Mouse (Mus musculus): ENCODE results near the gene Atxn1.

Atxn1 gene

DNA sequence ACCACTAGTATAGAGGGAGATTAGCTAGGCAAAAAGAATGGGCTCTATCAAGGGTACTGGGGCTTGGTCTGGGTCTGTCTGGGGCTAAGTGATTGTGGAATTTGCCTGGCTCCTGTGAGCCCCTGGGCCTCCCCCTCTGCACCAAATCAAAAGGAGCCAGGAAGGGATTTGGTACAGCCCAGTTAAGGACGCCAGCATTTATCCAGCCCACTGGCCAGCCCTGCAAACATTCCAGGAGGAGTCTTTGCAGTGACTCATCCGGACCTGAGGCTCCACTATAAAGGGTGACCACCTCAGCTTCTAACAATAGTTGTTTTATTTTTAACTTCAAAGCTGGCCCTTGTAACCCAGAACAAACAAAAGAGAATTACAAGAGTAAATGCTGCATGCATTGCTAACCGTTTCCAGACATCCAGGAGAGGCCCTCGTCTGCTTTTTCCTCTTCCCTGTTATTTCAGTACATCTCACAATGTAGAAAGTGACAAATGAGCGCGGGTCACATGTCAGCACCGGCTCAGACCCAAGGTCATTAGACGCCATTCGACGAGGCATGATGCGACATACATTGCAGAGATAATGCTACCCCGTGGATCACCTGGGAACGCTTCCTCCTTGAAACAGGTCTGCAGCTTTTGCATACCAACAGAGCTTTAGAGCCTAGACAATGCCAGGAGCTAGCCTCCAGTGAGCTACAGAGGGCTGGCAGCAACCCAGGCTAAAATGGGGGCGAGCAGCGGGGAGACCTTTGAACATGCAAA is 144.2 kb downstream of the Atxn1 start:
- no peak for DNase-seq

GRCm38 (mm10) chr13:45816670-45817069 is 148.1 kb downstream of the Atxn1 start:
- DNase-seq: no peak

DNA sequence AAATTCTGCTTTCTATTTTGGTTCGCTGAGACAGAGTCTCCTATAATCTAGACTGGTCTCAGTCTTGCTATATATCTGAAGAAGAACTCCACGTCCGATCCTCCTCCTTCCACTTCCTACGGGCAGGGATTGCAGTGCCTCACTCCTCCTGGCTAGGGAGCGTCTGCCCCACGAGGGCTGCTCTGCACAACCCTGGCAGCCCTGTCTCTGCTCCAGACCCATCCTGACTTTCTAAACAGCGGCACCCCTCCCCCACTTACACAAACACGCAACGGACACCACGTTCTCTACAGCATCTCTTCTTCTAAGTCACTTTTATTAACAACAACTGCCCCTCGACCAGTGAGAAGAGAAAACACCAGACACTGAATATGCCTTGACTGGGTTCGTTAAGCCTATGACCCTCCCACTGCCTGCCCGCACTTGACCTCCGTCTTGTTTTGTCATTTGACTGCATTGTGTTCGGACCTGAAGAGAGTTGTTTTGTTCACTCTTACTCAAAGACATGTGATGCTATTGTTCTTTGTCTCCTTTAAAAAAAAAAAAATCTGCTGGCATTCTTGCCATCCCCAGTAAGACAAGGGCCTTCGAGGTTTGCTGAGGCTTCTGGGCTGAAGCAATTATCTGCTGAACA is 154.9 kb downstream of the Atxn1 start:
- no peak for DNase-seq

DNA sequence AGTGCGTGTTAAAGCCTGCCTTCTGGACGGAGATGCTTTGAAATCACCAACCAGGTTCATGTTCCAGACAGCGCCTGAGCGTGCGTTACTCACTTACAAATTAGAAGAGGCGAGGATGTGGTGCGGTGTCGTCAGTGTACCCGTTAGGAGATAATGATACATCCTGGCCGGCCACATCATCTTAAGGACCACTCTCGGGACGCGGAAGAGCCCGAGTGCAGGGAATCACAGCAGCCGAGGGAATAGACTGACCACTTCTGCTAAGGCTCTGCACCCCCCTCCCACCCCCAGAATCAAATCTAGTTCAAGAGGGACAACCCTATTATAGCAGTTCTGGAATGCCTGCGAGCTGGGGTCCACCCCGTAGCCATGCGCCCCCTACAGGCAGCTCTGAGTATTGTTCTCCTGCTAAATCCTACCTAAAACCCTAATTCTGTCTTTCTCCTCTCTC is 157.2 kb downstream of the Atxn1 start:
- DNase-seq: peak; percentile 75

DNA sequence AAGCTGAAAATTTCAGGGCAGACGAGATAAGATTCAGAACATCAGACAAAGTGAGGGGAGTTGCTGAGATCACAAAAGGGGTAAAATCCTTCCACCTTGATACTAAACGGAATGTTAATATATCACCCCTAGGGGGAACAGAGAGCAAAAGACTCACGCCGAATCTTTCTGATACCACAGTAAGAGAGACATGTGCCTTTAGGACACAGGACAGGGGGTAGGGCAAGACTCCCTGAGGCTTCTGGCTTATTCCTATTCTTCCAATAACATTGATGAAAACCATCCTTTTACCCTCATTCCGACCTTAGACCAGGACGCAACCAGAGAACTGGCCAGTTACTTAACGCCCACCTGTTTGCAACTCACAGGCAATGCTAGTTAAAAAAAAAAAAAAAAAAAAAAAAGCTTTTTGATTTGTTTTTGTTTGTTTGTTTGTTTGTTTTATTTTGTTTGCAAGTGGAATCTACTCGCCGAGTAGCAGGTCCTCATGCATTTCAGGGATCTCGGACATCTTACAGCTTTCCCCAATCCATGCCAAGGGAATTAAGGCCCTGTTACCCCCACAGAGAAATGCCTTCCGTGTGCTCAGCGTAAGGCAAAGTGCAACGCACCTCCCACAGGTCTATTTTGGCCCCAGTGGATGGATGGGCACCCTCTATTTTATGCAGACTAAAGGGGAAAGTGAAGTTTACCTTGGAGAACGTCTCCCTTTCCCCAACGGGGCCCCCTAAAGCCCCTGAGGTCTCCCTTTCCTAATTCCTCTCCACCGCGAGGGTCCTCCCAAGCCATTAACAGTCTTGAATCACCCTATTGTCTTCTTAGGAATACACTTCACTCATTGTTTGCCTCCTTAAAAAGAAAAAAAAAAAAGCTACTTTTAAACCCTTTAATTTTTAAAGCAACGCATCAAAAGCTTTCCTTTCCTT is 157.9 kb downstream of the Atxn1 start:
- DNase-seq: no peak

DNA sequence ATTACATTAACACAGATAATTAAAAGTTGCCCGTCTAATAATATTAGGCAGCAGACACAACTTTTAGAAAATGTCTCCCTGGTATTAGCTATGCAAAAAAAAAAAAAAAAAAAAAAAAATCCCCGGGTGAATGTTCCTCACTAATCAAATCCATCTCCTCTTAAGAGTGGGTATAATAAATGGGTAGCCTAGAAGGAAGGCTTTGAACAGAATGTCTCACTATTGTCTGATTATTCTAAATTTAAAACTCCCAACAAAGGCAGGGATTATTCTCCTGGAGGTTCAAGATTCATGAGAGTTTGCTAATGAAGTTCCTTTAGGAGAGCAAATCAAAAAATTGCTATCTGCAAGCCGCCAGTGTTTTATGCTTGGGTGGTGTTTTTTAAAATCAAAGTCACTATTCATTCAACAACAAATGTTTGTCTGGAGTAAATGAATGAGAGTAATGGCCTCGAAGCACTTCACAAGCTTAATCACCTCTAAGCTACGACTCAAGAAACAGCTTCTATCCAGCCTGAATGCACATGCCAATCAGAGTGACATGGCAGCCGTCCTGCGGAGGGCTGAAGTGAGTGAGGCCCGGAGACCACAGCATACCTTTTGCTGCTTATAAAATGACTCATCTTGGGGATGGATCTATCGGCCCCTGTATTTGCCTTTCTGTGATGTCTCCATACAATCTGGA is 158.8 kb downstream of the Atxn1 start:
- no peak for DNase-seq

DNA sequence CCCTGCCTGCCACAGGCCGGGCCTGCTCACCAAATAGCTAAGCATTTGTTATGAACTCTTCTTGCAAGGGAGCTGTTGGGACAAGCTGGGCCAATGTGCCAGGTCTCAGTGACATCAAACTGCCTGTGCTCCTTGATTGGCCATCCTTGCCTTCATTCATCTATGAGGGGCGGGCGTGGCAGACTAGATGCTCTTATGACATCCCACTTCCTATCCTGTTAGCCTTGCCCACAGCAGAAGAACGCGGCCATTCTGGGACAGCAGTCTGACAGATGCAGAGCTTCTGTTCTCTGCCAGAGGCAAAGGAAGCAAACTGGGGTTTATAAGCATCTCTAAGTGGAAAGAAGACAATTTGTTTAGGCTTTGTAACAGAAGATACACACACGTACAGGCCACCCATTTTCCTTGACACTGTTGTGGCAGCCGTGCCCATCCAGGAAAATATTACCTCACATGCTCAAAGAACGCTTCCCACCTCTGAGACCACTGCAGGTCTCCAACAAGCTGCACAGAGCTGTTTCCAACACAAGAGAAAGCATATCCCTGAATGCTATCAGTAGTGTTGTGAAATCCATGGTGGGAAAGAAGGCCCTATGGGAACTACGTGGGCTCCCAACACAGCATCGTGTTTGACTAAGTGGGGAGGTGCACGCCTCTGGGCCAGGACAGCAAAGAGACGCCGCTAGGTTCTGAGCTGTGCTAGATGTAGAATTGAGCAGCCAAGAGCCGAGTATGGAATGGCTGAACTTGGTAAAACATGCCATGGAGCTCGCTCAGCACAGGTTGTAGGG is 162.0 kb downstream of the Atxn1 start:
- no peak for DNase-seq

- DNase-seq: no peak
Observed at GRCm38 (mm10) chr13:45798248-45798647, 166.6 kb downstream of the Atxn1 start.

DNA sequence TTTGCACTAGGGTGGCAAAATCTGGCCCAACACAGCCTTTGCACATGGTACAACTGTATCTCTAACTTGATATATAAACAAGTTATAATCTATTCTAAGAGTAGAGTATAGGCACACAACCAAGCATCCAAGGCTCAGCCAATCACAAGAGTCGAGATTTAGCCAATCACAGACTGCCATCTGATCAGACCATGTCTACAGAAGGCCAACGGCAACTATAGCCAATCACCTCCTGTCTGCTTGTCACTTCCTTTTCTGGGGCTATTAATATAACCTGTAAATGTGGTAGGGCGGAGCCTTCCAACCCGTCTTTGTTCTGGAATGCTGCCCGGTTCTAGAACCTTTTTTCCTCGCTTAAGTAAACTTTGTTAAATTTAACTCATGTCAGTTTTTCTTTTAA is 167.1 kb downstream of the Atxn1 start:
- no peak for DNase-seq

GRCm38 (mm10) chr13:45796286-45796685 is 168.5 kb downstream of the Atxn1 start:
- no peak for DNase-seq

- DNase-seq: no peak
Observed at GRCm38 (mm10) chr13:45793796-45794195, 171.0 kb downstream of the Atxn1 start.

DNA sequence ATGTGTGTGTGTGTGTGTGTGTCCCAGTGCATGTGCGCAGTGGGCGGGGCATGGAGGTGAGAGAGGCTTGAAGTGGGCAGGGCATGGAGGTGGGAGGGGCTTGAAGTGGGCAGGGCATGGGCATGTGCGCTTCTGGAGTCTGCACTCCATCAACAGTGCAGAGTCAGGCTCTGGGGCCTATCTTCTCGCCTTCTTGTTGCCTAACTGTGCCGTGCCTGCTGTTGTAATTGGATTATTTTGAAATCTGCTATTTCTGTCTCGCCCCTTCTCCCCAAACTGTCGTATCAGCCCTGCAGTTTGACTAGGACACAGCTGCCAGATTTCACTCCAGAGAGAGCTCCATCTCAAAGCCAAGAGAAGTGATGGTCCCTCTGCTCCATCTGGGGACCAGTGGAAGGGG is 178.4 kb downstream of the Atxn1 start:
- DNase-seq: no peak

GRCm38 (mm10) chr13:45783681-45784080 is 181.1 kb downstream of the Atxn1 start:
- DNase-seq: peak; percentile 64

DNA sequence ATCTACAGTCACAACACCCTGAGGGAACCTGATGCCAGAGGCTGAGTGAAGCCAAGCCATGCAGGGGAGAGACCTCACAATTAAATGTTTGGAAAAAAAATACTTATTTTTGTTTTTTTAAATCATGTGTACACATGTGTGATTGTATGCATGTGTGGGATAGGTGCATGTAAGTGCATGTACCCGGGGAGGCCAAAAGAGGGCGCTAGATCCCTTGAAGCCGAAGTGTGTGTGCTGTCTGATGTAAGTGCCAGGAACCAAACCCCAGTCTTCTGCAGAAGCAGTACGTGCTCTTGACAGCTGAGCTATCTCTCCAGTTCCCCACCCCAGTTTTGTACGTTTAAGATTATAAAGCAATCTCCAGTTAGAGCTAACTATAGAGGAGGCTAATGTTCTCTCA is 186.1 kb downstream of the Atxn1 start:
- DNase-seq: no peak

DNA sequence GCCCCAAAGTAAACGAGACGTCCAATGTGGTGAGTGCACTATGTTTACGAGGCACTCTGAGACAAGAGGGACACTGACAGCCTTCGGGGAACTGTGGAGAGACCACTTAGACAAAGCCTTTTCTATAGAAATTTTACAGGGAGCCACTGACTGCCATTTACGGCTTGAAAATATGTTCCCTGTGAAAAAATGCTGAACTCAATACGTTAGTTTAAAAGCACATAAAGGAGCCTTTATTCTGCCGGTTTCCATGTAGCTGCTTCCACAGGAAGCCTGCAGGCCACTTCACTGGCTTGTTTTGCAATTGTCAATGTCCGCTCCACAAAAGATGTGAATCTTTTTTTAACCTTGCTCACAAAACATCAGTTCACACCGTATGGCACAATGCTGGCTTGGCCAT is 186.6 kb downstream of the Atxn1 start:
- DNase-seq: no peak

- no peak for DNase-seq
Observed at GRCm38 (mm10) chr13:45775516-45775915, 189.3 kb downstream of the Atxn1 start.

- no peak for DNase-seq
Observed at GRCm38 (mm10) chr13:45773381-45774168, 191.2 kb downstream of the Atxn1 start.

- peak; percentile 63 for DNase-seq
Observed at GRCm38 (mm10) chr13:45769757-45770156, 195.1 kb downstream of the Atxn1 start.

DNA sequence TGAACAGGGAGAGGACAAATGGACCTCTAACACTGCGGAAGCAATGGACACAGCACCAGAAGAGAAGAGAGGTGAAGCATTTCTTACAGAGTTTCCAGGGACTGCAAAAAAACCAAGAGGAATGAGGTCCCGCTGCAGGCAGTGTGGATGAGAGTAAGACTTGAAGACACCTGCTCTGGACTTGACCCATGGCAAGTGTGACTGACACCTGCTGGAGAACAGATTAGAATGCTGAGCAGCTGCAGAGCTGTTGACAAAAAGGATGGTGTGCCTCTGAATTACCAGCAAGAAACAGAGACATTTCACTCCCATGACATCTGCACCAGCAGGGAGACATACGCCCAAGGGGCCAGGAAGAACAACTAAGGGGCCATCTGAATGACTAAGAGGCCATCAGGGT is 196.6 kb downstream of the Atxn1 start:
- no peak for DNase-seq

DNA sequence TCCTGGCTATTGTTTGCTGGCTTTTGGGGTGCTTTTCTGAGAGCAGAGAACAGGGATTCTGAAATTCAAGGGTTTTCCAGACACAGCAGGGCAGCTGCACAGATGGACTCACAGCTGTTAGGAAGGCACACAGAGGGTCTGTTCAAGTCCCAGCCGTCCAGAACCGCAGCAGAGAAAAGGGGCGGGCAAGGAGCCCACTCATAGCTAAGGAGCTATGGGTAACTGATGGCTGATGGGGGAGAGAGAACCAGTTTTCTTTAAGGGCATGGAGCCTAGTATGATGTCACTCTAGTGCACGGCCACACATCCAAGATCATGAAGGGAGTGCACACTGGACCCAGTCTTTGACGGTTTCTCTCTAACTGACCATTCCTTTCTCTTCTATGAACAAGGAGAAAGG is 200.5 kb downstream of the Atxn1 start:
- DNase-seq: no peak

DNA sequence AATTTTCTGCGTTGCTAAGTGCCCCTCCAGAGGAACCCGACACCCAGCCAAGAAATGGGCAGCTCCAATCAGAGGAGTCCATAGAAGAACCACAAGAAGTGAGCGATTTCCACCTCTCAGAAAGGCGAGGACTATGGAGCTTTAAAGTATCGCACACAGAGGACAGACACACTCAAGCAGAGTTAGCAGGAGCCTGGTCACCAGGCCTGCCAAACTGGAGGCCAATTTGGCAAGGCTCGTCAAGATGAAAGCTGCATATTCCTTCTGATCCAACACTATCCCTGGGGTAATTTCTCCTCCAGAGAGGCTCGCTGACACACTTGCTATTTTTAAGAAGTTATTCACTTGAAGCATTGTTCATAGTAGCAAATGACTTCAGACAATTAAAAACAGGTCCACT is 202.5 kb downstream of the Atxn1 start:
- no peak for DNase-seq

Data from right cerebral cortex, adult 18-20 months (tissue).